Mouse (Mus musculus) adipose tissue, adult 10 weeks (tissue): ENCODE results near the gene Taf5. TPM values are rescaled to one million over a fixed set of nuclear protein-coding genes. Genes with fewer than 3 reads are reported as not detected.

Source experiments
- polyA plus RNA-seq: library from polyadenylated mRNA; stranded (reverse); fragments of 350-450 nt; fragmentation: Illumina TruSeq; extraction: RNeasy Lipid Tissue Mini Kit (QIAGEN cat#74804); gene quantifications from one replicate; pipeline ENCODE4 v1.2.3, GENCODE M21; 2014; ENCODE audit warnings: low read depth, low replicate concordance

The Taf5 gene
- polyA plus RNA-seq, result 2.2 TPM

DNA sequence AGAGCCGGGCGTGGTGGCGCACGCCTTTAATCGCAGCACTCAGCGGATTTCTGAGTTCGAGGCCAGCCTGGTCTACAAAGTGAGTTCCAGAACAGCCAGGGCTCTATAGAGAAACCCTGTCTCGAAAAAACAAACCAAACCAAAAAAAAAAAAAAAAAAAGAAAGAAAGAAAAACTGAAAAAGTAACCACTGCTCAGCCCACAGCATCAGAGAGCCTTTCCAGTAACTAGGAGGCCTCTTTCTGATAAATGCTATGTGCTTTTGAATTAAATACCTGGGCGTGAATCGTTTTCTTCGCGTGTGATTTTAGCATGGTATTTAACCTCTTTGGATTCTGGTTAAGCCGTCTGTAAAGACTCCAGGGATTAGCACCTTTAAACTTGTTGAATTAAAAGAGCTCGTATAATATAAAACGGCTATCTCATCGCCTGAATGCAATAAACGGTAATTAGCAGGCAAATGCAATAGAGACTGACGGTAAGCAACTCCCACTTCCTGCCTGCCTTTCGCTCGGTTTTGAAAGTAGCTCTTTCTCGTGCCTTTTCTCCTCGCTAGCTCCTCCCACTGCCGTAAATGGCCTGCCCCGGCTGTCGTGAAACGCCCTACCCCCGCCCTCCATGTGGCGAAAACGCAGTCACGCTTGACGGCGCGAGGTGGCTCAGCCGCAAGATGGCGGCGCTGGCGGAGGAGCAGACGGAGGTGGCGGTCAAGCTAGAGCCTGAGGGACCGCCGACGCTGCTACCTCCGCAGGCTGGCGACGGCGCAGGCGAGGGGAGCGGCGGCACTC is at the start of gene Taf5:
Taf5 (plus strand) TSS at position 651 of the 787 bp plus-strand sequence.

DNA sequence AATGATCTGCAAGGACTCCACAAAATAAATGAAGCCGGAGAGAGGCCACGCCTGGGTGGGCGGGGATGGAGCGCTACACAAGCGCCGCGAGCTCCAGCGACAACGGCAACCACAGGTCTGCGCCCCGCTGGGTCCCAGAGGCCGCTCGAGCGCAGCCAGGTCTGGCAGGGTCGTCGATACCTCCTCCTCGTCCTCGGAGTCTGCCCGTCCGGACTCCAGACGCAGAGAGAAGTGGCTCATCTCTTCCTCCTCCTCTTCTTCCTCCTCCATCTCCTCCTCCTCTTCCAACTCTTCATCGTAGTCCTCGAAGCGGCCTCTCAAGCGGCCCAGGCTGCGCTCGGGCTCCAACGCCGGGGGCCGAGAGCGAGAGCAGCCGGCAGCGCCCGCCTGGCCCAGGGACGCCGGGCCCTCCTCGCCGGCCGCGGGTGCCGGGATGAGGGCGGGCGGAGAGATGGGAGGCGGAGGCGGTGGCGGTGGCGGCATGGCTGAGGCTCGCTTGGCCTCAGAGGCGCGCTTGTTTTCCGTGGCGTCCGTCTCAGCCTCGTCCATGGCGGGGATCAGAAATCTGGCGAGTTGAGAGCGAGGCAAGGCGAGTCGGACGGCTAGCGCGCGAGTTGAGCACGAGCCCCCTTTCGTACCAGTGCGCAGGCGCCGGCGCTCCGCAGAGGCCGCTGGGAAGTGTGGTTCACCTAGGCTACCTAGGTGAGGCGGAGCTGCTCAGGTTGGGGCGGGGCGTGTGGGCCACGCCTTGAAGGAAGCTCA is 17.1 kb upstream of the Taf5 start, which contains the start of gene Pcgf6:
Pcgf6 (minus strand) TSS at position 636 of the 762 bp plus-strand sequence.

DNA sequence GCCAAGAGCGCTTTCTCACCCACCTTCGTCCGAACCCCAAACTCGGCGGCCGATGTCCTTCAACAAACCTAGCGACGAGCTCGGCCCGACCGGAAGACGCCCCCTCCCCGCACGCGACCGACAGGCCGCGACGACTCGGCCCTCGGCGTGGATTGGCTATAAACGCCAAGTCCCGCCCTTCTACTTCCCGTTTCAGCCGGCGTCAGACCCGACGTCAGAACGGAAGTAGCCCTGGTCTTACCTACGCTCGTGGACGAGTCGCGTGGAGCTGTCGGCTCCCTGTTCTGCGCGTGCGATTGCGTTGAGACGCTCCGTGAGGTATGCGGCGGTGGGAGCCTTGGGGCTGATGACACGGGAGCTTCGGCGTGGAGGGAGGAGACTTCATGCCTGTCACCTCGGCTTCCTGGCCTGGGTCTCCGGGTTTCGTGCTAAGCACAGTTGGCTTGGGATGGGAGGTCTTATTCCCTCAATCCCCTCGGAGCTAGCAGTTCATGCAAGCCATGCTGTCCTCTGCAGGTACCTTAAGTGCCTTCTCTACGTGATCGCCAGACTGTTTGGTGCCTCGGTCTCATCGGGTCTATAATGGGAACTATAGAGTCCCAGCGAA is 23.1 kb downstream of the Taf5 start, which contains the start of the genes Usmg5 and Pdcd11:
Usmg5 (minus strand) TSS at position 98 of the 607 bp plus-strand sequence.
Pdcd11 (plus strand) TSS at position 219 of the 607 bp plus-strand sequence.

Other genes starting within 250 kb of the Taf5 start
- 1.7 TPM for gene Ina, start 53.0 kb upstream of the Taf5 start, polyA plus RNA-seq
- gene Nt5c2, start 52.6 kb upstream of the Taf5 start, polyA plus RNA-seq, result 29.9 TPM
- 14.2 TPM for gene Pcgf6, start 16.8 kb upstream of the Taf5 start, polyA plus RNA-seq
- gene Usmg5, start 22.9 kb downstream of the Taf5 start, polyA plus RNA-seq, result 509 TPM
- gene Pdcd11, start 23.0 kb downstream of the Taf5 start, polyA plus RNA-seq, result 11.1 TPM
- gene Calhm2, start 70.5 kb downstream of the Taf5 start, polyA plus RNA-seq, result 4.4 TPM
- not detected for gene Calhm1, start 76.5 kb downstream of the Taf5 start, polyA plus RNA-seq
- gene Calhm3, start 90.0 kb downstream of the Taf5 start, polyA plus RNA-seq, result not detected
- 3.3 TPM for gene Neurl1a, start 111.1 kb downstream of the Taf5 start, polyA plus RNA-seq